Mouse (Mus musculus) myocyte (in vitro differentiated cells): ENCODE data around the gene Cd83. TPM values are rescaled to one million over a fixed set of nuclear protein-coding genes. Genes with fewer than 3 reads are reported as not detected.
A peak's percentile ranks its signal among the peaks of the same experiment; 100 is the strongest.

ENCODE experiments used
- H3K27me3 ChIP-seq: one replicate; pipeline ENCODE4 v1.6.1; 2011; ENCODE audit not compliant: control insufficient read depth, insufficient read depth, insufficient read length
- H3K36me3 ChIP-seq: one replicate; pipeline ENCODE4 v1.6.1; 2011; ENCODE audit not compliant: control insufficient read depth, insufficient read depth
- H3K4me2 ChIP-seq: one replicate; pipeline ENCODE4 v1.6.1; 2011; ENCODE audit warnings: low read depth, control low read depth
- H3K4me3 ChIP-seq: one replicate; pipeline ENCODE4 v1.5.1; 2011; ENCODE audit warnings: mild to moderate bottlenecking, control low read depth, moderate library complexity
- H3K79me2 ChIP-seq: one replicate; pipeline ENCODE4 v1.6.1; 2011; ENCODE audit not compliant: control insufficient read depth, insufficient read depth
- H3ac ChIP-seq: one replicate; pipeline ENCODE4 v1.6.1; 2011; ENCODE audit not compliant: control insufficient read depth, insufficient read length
- CEBPB ChIP-seq: IDR thresholded peaks from 2 replicates; pipeline ENCODE4 v1.6.1; 2011; ENCODE audit warnings: mild to moderate bottlenecking, moderate library complexity; ENCODE audit not compliant: poor library complexity, insufficient read depth, severe bottlenecking
- E2F4 ChIP-seq: IDR thresholded peaks from one replicate; pipeline ENCODE4 v1.6.1; 2011; ENCODE audit warnings: mild to moderate bottlenecking, control low read depth, moderate library complexity; ENCODE audit not compliant: insufficient read depth
- MAX ChIP-seq: IDR thresholded peaks from one replicate; pipeline ENCODE4 v1.6.1; 2011; ENCODE audit warnings: low read depth, mild to moderate bottlenecking, control low read depth
- MYOD1 ChIP-seq, 3 experiments: IDR thresholded peaks; one replicate each; pipeline ENCODE4 v1.6.1; 2011; ENCODE audit warnings: control low read depth in 2 of 3, low read depth in 2 of 3, mild to moderate bottlenecking in 2 of 3, moderate library complexity in 1 of 3; ENCODE audit not compliant: insufficient read length in 2 of 3, control insufficient read depth in 1 of 3
- MYOG ChIP-seq, 3 experiments: IDR thresholded peaks; one replicate each; pipeline ENCODE4 v1.6.1; 2011; ENCODE audit warnings: control low read depth in 2 of 3, low read depth in 2 of 3, mild to moderate bottlenecking in 2 of 3; ENCODE audit not compliant: insufficient read length in 2 of 3, control insufficient read depth in 1 of 3, insufficient read depth in 1 of 3
- POLR2A ChIP-seq: IDR thresholded peaks from one replicate; pipeline ENCODE4 v1.6.1; 2011; ENCODE audit warnings: low read depth, mild to moderate bottlenecking, control low read depth, moderate library complexity; ENCODE audit not compliant: insufficient read length
- POLR2AphosphoS2 ChIP-seq: IDR thresholded peaks from one replicate; pipeline ENCODE4 v1.6.1; 2011; ENCODE audit warnings: low read depth, control low read depth; ENCODE audit not compliant: insufficient read length
- REST ChIP-seq: IDR thresholded peaks from one replicate; pipeline ENCODE4 v1.6.1; 2011; ENCODE audit warnings: mild to moderate bottlenecking, control low read depth, moderate library complexity; ENCODE audit not compliant: insufficient read depth, insufficient read length
- SRF ChIP-seq: IDR thresholded peaks from one replicate; pipeline ENCODE4 v1.6.1; 2011; ENCODE audit warnings: low read depth; ENCODE audit not compliant: control insufficient read depth, insufficient read length
- TCF12 ChIP-seq: IDR thresholded peaks from one replicate; pipeline ENCODE4 v1.6.1; 2011; ENCODE audit warnings: mild to moderate bottlenecking, control low read depth; ENCODE audit not compliant: poor library complexity, insufficient read depth, severe bottlenecking
- TCF3 ChIP-seq: IDR thresholded peaks from one replicate; pipeline ENCODE4 v1.6.1; 2011; ENCODE audit warnings: low read depth, control low read depth; ENCODE audit not compliant: insufficient read length
- USF1 ChIP-seq: IDR thresholded peaks from one replicate; pipeline ENCODE4 v1.6.1; 2011; ENCODE audit warnings: low read depth, mild to moderate bottlenecking, control low read depth, moderate library complexity
- polyA plus RNA-seq: library from polyadenylated mRNA; unstranded; fragments of >200 nt; fragmentation: generic; extraction: Trizol; gene quantifications from one replicate; pipeline ENCODE4 v1.2.1, GENCODE M21; 2012; ENCODE audit warnings: missing spikeins

Cd83 gene
- not detected for polyA plus RNA-seq

DNA sequence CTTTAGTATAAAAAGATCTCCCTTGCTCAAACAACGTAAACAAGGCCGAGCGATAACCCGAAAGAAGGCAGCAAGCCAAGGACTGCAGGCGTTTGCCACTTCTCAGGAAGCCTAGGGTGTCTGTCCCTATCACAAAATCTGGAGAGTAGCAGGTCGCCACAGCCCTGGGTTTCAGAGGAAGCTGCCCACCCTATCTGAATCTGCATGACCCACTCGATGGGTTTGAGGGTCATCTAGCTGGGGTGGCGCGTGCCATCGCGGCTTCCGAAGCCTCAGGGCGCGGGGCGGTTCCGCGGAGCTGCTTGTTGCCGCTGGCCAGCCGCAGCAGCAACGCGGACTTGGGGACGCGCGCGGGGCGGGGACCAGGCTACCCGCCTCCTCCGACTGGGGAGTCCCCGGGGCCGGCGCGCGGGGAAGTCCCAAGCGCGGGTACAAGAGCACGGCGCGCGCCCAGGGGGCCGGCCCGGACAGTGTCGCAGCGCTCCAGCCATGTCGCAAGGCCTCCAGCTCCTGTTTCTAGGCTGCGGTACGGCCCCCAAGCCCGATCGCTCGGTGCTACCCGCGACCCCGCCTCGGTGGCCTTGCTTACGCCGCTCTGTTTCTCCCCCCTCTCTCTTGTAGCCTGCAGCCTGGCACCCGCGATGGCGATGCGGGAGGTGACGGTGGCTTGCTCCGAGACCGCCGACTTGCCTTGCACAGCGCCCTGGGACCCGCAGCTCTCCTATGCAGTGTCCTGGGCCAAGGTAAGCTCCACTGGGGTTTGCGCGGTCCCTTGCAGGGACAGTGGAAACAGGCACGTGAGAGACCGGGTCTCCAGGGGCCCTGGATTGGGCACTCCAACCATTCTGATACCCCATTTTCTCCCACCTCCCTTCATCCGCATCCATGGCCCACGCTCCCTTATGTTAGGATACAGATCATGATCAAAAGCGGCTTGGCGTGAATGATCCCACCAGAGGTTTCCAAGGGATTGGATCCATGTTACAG, at the start of gene Cd83:
Cd83 (plus strand) TSS at position 51 of the 987 bp plus-strand sequence.
- H3K36me3 ChIP-seq, result no peaks in the 10 kb centered on the region

DNA sequence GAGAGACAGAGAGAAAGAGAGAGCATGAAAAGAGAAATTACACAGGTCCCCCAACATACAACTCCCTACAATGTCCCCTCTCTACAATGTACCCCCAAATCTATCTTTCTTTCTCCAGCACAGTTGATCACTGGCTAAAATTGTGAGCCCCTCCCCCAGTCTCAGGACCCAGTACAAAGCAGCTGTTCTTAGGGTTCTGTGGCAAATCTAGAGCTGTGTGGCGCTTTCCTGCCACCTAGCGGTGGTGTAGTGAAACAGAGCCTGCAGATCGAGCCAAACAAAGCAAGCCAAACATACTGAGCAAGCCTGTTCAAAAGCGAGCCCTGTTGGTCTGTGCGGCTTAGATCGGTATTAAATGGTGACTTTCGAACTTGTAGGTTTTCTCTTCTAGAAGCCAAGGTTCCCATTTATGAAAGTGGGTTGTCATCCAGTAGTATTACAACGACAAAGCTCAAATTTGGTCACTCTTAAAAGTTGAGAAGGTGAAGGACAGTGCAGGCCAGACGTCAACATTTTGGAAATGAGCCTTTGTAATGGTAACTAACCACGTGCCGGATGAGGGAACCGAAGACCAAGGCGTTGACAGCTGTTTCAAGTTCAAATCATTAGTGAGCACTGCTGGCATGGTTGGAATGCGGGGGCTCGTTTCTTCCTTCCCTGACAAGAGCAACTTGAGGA, 44.8 kb upstream of the Cd83 start:
- no peaks in the 10 kb centered on the region for H3K79me2 ChIP-seq
- TF ChIP-seq MYOG (IDR thresholded peaks at IDR 0.05; ENCODE audit: control insufficient read depth in 1 of 3, insufficient read depth in 1 of 3, insufficient read length in 2 of 3, low read depth in 2 of 3) (peak in 2 of 3 experiments; percentile 55 to 66), MYOD1 (IDR thresholded peaks at IDR 0.05; ENCODE audit: control insufficient read depth in 1 of 3, insufficient read length in 2 of 3, low read depth in 2 of 3) (peak; percentile 39 to 42 (median 41)), SRF (no peak)
- H3K4me2 ChIP-seq, result no peak overlapping the region
- no peaks in the 10 kb centered on the region for H3K36me3 ChIP-seq
- H3ac ChIP-seq, result no peak overlapping the region
- no peaks in the 10 kb centered on the region for H3K27me3 ChIP-seq
- no peak overlapping the region for H3K4me3 ChIP-seq

More for the DNA sequence above, at the start of gene Cd83:
- Histone ChIP-seq H3K79me2 (no peaks in the 10 kb centered on the region), H3K27me3 (peaks cover 29% of the 10 kb centered on the region), H3ac (no peak within 1 kb of the TSS), H3K4me2 (peak within 1 kb of the TSS; percentile 40), H3K4me3 (no peak within 1 kb of the TSS)
- TF ChIP-seq TCF12 (no peak), SRF (no peak)

DNA sequence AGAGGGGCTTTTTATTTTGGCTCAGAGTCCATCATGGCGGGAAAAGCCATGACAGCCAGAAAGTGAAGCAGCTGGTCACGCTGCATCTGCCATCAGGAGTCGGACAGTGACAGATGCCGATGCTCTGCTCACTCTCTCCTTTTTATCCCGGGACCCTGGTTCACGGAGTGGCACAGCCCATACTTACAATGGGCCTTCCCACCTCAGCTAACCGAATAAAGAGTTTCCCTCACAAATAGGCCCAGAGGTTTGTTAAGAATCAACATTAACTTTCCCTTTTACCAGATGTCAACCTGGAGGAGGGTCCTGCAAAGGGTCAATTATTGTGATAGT, 44.3 kb upstream of the Cd83 start:
- Histone ChIP-seq H3K36me3 (no peaks in the 10 kb centered on the region), H3K4me2 (no peak overlapping the region), H3K4me3 (no peak overlapping the region), H3K27me3 (no peaks in the 10 kb centered on the region), H3ac (no peak overlapping the region), H3K79me2 (no peaks in the 10 kb centered on the region)
- TF ChIP-seq REST, result no peak
- no peak for TF ChIP-seq POLR2AphosphoS2
- TF ChIP-seq TCF3, result no peak
- TF ChIP-seq E2F4, result no peak
- no peak for TF ChIP-seq MYOD1 (IDR thresholded peaks at IDR 0.05; ENCODE audit: control insufficient read depth in 1 of 3, insufficient read length in 2 of 3, low read depth in 2 of 3)
- TF ChIP-seq SRF, result no peak
- TF ChIP-seq MYOG (IDR thresholded peaks at IDR 0.05; ENCODE audit: control insufficient read depth in 1 of 3, insufficient read depth in 1 of 3, insufficient read length in 2 of 3, low read depth in 2 of 3), result no peak
- no peak for TF ChIP-seq POLR2A
- TF ChIP-seq CEBPB, result no peak
- no peak for TF ChIP-seq MAX
- TF ChIP-seq USF1, result no peak
- no peak for TF ChIP-seq TCF12

DNA sequence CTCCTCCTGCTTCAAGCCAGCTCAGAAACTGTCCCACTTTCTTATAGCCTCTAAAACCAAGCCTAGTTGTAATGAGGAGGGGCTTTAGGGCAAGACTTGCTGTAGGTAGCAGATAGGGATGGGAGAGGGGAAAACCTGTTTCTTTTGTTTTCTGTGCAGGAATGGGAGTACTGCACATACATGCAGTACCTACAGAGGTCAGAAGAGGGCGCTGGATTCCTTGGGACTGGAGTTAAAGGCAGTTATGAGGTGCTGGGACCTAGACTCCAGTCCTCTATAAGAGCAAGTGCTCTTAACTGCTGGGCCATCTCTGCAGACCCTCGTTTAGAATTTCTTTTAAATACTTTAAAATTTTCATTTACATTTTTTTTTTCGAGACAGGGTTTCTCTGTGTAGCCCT, 41.9 kb upstream of the Cd83 start:
- Histone ChIP-seq H3K4me3 (no peak overlapping the region), H3K36me3 (no peaks in the 10 kb centered on the region)
- TF ChIP-seq MAX (no peak), POLR2A (no peak), CEBPB (no peak), POLR2AphosphoS2 (no peak), TCF12 (no peak)

DNA sequence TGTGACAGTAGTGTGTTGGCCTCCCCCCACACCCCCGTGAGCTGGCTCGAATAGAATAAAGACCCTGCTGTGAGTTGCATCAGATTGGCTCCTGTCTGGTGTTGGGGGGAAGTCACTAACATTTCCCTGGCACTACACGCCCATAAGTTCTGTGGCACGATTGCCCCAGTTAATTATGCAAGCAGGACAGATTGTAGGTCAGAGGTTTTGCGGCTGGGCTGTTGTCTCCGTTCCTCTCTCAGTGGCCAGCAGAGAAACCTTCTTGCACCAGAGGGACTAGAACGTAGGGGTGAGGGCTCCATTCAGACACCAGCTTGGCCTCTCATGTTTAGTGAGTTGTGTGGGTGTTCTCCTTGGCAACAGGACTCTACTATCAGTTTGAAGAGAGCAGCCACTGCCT, 40.3 kb upstream of the Cd83 start:
- H3ac ChIP-seq, result no peak overlapping the region
- no peaks in the 10 kb centered on the region for H3K79me2 ChIP-seq
- no peak overlapping the region for H3K4me2 ChIP-seq
- no peaks in the 10 kb centered on the region for H3K36me3 ChIP-seq
- no peak for TF ChIP-seq CEBPB
- no peak for TF ChIP-seq TCF3
- no peak for TF ChIP-seq MYOD1 (IDR thresholded peaks at IDR 0.05; ENCODE audit: control insufficient read depth in 1 of 3, insufficient read length in 2 of 3, low read depth in 2 of 3)
- no peak for TF ChIP-seq SRF
- no peak for TF ChIP-seq POLR2A
- no peak for TF ChIP-seq USF1
- no peak for TF ChIP-seq E2F4
- TF ChIP-seq TCF12, result no peak
- TF ChIP-seq MAX, result no peak
- H3K27me3 ChIP-seq, result no peaks in the 10 kb centered on the region
- H3K4me3 ChIP-seq, result no peak overlapping the region

More for the DNA sequence above, 41.9 kb upstream of the Cd83 start:
- Histone ChIP-seq H3K4me2 (no peak overlapping the region), H3K79me2 (no peaks in the 10 kb centered on the region), H3ac (no peak overlapping the region), H3K27me3 (no peaks in the 10 kb centered on the region)
